Mouse (Mus musculus) midbrain, embryonic 16.5 days (tissue): ENCODE measurements at regions not wholly inside any gene's neighbourhood (a gene's known extent, or its start where the extent isn't known, plus 50 kb on each side); places are given as distances from the start of the nearest gene placed in this dataset.

Experiments used
- ATAC-seq: fragments of 200-750 bp; cut with Nextera tagmentation; 2 replicates; pipeline ENCODE4 v1.8.0; 2017; ENCODE audit warnings: moderate TSS enrichment
- H3K27ac ChIP-seq: fragments of 300-500 bp; sonication (generic); 2 replicates; pipeline ENCODE4 v1.5.1; 2014; ENCODE audit warnings: mild to moderate bottlenecking, low read length, mixed read lengths
- H3K27me3 ChIP-seq: fragments of 300-500 bp; sonication (generic); 2 replicates; pipeline ENCODE4 v1.6.1; 2014; ENCODE audit warnings: low read depth, low read length, mixed read lengths; ENCODE audit not compliant: control insufficient read depth, insufficient read depth
- H3K36me3 ChIP-seq: fragments of 300-500 bp; sonication (generic); 2 replicates; pipeline ENCODE4 v1.6.1; 2014; ENCODE audit warnings: mild to moderate bottlenecking, low read length, moderate library complexity, mixed read lengths; ENCODE audit not compliant: control insufficient read depth, insufficient read depth
- H3K4me1 ChIP-seq: fragments of 300-500 bp; sonication (generic); 2 replicates; pipeline ENCODE4 v1.6.1; 2014; ENCODE audit warnings: mild to moderate bottlenecking, low read length, mixed read lengths; ENCODE audit not compliant: control insufficient read depth, insufficient read depth
- H3K4me2 ChIP-seq: fragments of 300-500 bp; sonication (generic); 2 replicates; pipeline ENCODE4 v1.6.1; 2014; ENCODE audit warnings: mild to moderate bottlenecking, low read length, mixed read lengths
- H3K4me3 ChIP-seq: fragments of 300-500 bp; sonication (generic); 2 replicates; pipeline ENCODE4 v1.5.1; 2014; ENCODE audit warnings: low read depth, mild to moderate bottlenecking, low read length, moderate library complexity, mixed read lengths
- H3K9ac ChIP-seq: fragments of 300-500 bp; sonication (generic); 2 replicates; pipeline ENCODE4 v1.6.1; 2014; ENCODE audit warnings: low read depth, low read length, mixed read lengths
- H3K9me3 ChIP-seq: fragments of 300-500 bp; sonication (generic); replicated peaks from 2 replicates; pipeline ENCODE4 v1.6.1; 2014; ENCODE audit warnings: mild to moderate bottlenecking, low read length, mixed read lengths; ENCODE audit not compliant: control insufficient read depth, poor library complexity, severe bottlenecking
- WGBS: fragments of 180-500 bp; shearing (Covaris S2); extraction: QIAGEN DNeasy Blood & Tissue Kit; methylation state at CpG from one replicate; pipeline ENCODE4 v1.1.7; 2014; 5-methylcytosine and 5-hydroxymethylcytosine counted together

DNA sequence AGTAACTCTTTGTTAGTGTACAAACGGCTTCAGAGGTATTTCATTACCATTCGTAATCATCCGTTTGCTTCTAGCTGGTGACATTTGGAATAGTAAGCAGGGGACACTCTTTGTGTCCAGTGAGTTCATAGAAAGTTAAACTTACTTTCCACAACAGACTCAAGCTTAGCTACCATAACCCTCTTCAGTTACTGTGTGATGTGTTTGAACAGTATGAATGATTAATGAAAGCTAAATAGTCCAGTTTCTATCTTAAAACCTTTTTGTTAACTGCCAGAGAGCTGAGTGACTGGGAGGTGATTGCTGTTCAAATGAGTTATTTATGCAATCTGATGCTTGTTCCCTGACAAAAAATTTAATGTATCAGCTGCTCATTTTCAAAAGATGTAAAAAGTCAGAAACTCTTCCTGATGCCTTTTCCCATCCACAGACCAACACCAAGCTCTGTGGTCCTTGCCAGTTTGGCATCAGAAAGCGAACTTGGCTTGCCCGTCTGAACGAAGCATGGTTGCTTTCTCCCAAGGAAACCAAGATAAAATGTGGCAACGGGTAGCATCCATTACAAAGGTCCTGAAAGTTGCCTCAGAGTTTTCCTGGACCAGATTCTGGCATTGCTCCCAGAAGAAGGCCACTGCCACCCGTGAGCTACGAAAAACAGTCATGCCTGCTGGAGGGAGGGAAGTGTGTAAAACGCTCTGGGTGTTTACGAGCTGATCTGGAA is 491.5 kb downstream of the Sox2 start:
- Histone ChIP-seq H3K4me2 (no peak overlapping the region), H3K4me1 (no peaks in the 10 kb centered on the region), H3K4me3 (no peak overlapping the region), H3K36me3 (no peaks in the 10 kb centered on the region), H3K27ac (no peak overlapping the region; the same call in 1 of the 2 replicates), H3K27me3 (no peaks in the 10 kb centered on the region), H3K9ac (no peak overlapping the region), H3K9me3 (no peaks in the 10 kb centered on the region; the same call in 1 of the 2 replicates)
- peak; percentile 68 for ATAC-seq
- WGBS = 67% methylated on average over 11 of the region's 11 CpGs

DNA sequence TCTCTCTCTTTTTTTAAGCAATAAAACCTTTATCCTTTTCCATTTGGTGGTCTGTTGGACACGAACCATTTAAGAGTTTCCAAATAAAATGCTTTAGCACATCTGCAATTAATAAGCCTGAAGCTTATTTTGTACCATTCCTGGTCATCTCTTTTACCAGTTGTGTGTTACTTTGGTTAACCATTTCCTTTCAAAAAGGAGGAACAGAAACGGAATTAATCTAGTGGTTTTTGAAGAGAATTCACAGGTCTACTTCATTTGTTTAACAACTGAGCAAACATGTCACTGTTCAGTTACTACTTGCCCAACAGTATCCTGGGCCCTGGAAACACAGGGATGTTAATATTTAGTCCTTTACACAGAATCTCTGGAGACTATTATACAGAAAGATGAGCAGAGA is 492.5 kb downstream of the Sox2 start:
- Histone ChIP-seq H3K27me3 (no peaks in the 10 kb centered on the region), H3K9ac (no peak overlapping the region), H3K4me2 (no peak overlapping the region), H3K36me3 (no peaks in the 10 kb centered on the region), H3K4me3 (no peak overlapping the region), H3K4me1 (no peaks in the 10 kb centered on the region), H3K9me3 (no peaks in the 10 kb centered on the region; the same call in 1 of the 2 replicates), H3K27ac (no peak overlapping the region)
- WGBS = 80% methylated on average over 2 of the region's 2 CpGs
- no peak for ATAC-seq

DNA sequence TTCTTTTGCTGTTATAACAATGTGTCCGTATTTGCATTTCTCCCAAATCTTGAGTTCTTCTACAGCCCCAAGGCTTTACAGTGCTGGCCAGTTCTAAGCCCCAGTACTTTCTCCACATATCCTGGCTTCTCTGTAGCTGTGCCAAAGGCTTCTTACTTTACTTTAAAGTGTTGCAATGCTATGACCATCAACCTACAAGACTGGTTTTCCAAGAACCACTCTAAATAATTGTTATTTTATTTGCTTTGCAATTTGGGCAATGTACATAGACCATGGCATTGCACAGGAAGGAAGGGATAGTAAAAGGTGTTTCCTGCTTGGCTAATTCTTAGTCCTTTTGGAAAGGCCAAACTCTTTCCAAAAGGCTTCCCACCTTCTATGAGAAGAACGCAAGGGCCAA is 495.4 kb downstream of the Sox2 start:
- no peak overlapping the region for H3K9ac ChIP-seq
- H3K36me3 ChIP-seq = no peaks in the 10 kb centered on the region
- 90% methylated on average over 2 of the region's 2 CpGs for WGBS
- H3K9me3 ChIP-seq = no peaks in the 10 kb centered on the region; the same call in 1 of the 2 replicates
- no peak overlapping the region for H3K4me3 ChIP-seq
- no peak overlapping the region for H3K27ac ChIP-seq
- no peaks in the 10 kb centered on the region for H3K27me3 ChIP-seq
- ATAC-seq = no peak
- H3K4me1 ChIP-seq = no peaks in the 10 kb centered on the region
- H3K4me2 ChIP-seq = no peak overlapping the region

DNA sequence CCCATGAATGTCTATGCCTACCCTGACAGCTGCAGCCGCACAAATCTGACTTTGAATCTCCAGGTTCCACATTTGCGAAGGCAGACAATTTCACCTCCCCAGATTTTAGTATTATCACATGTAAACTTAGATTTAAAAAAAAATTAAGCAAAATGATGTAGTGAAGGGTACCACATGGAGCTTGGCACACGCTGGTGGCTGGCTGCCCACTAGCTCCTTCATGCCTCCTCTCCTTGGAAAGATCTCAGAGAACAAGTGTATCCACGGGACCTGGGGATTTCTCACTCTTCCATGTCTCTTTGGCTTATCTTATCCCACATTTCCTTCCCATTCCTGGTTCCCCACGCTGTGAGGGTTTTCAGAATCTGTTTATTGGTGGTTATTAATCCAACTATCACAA is 496.5 kb downstream of the Sox2 start:
- 81% methylated on average over 5 of the region's 5 CpGs for WGBS
- no peaks in the 10 kb centered on the region for H3K27me3 ChIP-seq
- no peak overlapping the region for H3K4me2 ChIP-seq
- H3K36me3 ChIP-seq = no peaks in the 10 kb centered on the region
- no peak overlapping the region for H3K4me3 ChIP-seq
- no peak for ATAC-seq
- H3K4me1 ChIP-seq = 0 out of 2 replicates have a peak, but pooled peaks cover 3% of the 10 kb centered on the region
- H3K9me3 ChIP-seq = no peaks in the 10 kb centered on the region; the same call in 1 of the 2 replicates
- H3K9ac ChIP-seq = no peak overlapping the region
- H3K27ac ChIP-seq = no peak overlapping the region

DNA sequence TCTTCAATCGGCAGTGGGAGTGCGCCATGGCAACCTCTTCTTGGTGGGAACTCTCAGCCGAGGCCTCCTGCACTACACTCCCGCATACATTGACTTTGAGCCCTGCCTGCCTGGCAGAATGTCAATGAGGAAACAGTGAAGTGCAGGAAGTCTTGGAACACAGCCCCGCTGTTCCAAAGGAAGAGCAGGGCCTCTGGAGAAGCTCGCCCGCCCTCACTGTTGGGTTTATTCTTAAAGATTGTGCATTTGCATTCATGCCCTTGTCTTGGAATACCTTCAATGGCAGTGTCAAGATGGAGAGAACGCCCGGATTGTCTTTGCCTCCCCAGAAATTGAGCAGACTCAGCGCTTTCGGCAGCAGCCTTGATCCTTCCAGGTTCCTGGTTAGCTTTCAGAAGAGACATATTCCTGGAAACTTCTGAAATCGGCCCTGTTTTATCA is 499.1 kb downstream of the Sox2 start:
- H3K27ac ChIP-seq = peak overlapping the region; percentile 50
- 0 out of 2 replicates have a peak, but pooled peaks cover 3% of the 10 kb centered on the region for H3K4me1 ChIP-seq
- 26% methylated on average over 12 of the region's 12 CpGs for WGBS
- H3K9ac ChIP-seq = no peak overlapping the region
- H3K4me2 ChIP-seq = peak overlapping the region; percentile 27; the same call in 1 of the 2 replicates
- H3K36me3 ChIP-seq = no peaks in the 10 kb centered on the region
- no peak overlapping the region for H3K4me3 ChIP-seq
- peak; percentile 77 for ATAC-seq
- no peaks in the 10 kb centered on the region for H3K27me3 ChIP-seq
- no peaks in the 10 kb centered on the region; the same call in 1 of the 2 replicates for H3K9me3 ChIP-seq

DNA sequence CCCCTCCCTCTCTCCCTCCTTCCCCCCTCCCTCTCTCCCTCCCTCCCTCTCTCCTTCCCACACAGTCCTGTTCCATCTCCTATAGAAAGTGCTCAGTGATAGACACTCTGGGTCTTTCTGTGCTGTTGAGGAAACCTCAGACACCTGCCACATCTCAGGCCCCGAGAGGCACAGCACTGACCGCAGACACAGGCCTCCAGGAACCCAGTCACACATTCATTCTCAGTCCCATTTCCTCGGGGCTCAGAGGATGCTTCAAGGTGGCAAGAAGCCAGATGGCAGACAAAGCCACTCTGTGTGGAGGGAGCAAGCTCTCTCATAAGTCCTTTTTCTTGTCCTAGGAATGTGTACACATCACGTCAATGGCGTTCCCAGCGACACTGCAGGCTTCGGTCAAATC is 502.0 kb downstream of the Sox2 start:
- Histone ChIP-seq H3K36me3 (no peaks in the 10 kb centered on the region), H3K4me2 (no peak overlapping the region), H3K27ac (no peak overlapping the region), H3K4me1 (0 out of 2 replicates have a peak, but pooled peaks cover 3% of the 10 kb centered on the region), H3K9ac (no peak overlapping the region), H3K9me3 (no peaks in the 10 kb centered on the region), H3K27me3 (no peaks in the 10 kb centered on the region), H3K4me3 (no peak overlapping the region)
- ATAC-seq = peak; percentile 40; the same call in 1 of the 2 replicates
- 63% methylated on average over 7 of the region's 7 CpGs for WGBS

DNA sequence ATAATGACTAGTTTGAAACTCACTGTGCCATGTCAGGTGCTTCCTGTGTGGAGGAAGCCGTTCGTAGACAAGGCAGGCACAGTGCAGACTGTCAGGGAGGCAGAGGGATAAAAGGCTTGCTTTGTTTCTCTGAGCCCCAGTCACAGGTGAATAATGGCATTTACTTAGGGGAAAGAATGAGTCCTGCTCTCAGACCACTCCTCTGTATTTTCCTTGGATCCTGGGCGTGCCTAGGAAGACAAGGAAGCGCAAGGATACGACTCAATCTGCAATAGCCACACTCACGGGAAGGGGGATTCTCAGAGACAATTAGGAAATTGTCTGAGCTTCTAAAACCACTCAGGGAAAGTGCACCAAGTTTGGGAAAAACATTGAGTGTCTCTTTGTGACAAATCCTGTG is 504.1 kb downstream of the Sox2 start:
- no peak for ATAC-seq
- 43% methylated on average over 6 of the region's 6 CpGs for WGBS
- no peak overlapping the region for H3K4me2 ChIP-seq

DNA sequence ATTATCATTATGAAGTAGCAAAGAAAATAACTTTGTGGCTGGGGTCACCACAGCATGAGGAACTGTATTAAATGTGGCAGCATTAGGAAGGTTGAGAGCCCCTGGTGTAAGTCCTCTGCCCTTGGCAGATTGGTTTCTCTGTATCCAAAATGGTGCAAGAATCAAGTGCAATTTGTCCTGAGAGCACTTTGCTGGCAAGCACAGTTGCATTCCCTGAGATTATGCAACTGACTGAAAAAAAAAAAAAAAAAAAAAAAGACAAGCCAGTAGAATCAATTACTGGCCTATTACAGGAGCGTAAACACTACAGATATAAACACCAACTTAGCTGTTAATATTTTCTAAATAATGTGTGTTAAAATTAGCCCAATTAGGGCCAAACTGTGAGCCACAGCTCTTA is 518.5 kb downstream of the Sox2 start:
- WGBS = 88% methylated on average over 1 of the region's 1 CpGs
- no peak for ATAC-seq
- no peak overlapping the region for H3K4me2 ChIP-seq

More for the DNA sequence above, 504.1 kb downstream of the Sox2 start:
- H3K4me1 ChIP-seq = 0 out of 2 replicates have a peak, but pooled peaks cover 3% of the 10 kb centered on the region
- H3K9ac ChIP-seq = no peak overlapping the region
- no peak overlapping the region for H3K4me3 ChIP-seq
- no peaks in the 10 kb centered on the region for H3K27me3 ChIP-seq
- H3K36me3 ChIP-seq = no peaks in the 10 kb centered on the region
- H3K27ac ChIP-seq = no peak overlapping the region
- no peaks in the 10 kb centered on the region for H3K9me3 ChIP-seq

DNA sequence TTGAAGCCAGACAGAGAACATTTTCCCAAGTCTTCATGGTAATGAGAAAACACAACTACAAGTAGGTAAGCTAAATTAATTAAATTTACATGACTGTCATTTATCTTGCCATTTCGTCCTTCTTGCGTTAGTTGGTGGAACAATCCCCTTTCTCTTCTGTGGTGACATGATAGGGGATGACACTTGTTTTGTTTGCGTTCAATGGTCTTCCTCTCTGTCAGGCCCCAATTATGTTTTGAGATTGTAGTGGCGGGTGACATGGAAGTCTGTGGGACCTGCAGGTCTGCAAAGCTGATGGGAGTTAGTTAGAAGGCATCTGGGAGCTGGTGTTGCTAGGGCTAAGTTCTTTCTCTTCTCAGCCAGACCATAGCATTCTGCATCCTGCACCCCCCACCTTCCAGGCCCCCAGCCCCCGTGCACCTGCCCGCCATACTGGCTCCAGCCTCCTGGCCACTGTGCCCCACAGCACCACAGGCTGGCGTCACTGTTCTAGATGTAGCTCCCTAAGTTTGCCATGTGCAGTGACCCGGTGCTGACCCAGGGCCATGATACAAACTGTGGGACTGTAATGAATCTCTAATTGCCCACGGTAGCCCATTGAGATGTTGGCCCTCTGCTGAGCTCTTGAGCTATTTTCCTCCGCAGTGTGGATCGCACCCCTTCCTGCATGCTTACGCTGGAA is 528.7 kb downstream of the Sox2 start:
- no peaks in the 10 kb centered on the region for H3K9me3 ChIP-seq
- no peak overlapping the region for H3K9ac ChIP-seq
- no peaks in the 10 kb centered on the region for H3K27me3 ChIP-seq
- WGBS = 71% methylated on average over 12 of the region's 12 CpGs
- no peak for ATAC-seq
- no peak overlapping the region for H3K4me3 ChIP-seq
- no peak overlapping the region for H3K4me2 ChIP-seq
- H3K4me1 ChIP-seq = no peaks in the 10 kb centered on the region
- H3K27ac ChIP-seq = no peak overlapping the region
- no peaks in the 10 kb centered on the region for H3K36me3 ChIP-seq

More for the DNA sequence above, 518.5 kb downstream of the Sox2 start:
- H3K36me3 ChIP-seq = no peaks in the 10 kb centered on the region
- H3K27ac ChIP-seq = no peak overlapping the region
- H3K27me3 ChIP-seq = no peaks in the 10 kb centered on the region
- no peaks in the 10 kb centered on the region for H3K9me3 ChIP-seq
- H3K4me1 ChIP-seq = no peaks in the 10 kb centered on the region
- H3K4me3 ChIP-seq = no peak overlapping the region
- no peak overlapping the region for H3K9ac ChIP-seq
